Mouse (Mus musculus) T-helper 17 cell (primary cell): ENCODE measurements around the gene Gm21188.
"Not testable (repeated sequence)": the region's sequence is repeated elsewhere in the genome, so short reads cannot be mapped to it uniquely, and the experiment has no call there.

ENCODE experiments used
- in situ Hi-C, 2 experiments: fragments of 300-600 bp; cut with MboI, MseI; formaldehyde crosslinking; loops; 1 replicate in 1 of 2; 2 replicates in 1 of 2; pipeline ENCODE4 v1.15.1; 2025; ENCODE audit warnings: high pct_unique_total_duplicates in 2 of 2

The Gm21188 gene

GRCm38 (mm10) chr13:120052085-120052484 lies at the start of gene Gm21188:
TSS of gene Gm21188 (minus strand) at chr13:120052194.
- in situ Hi-C loops: loop anchor here in 1 of 2 experiments (5.0 kb wide), 1 partner anchor 40 kb away; no protein-coding TSS in a partner anchor

- in situ Hi-C loops: not testable (repeated sequence)
Measured at GRCm38 (mm10) chr13:120099327-120099726, 47.3 kb upstream of the Gm21188 start.

- in situ Hi-C loops: not testable (repeated sequence)
Measured at GRCm38 (mm10) chr13:120096938-120097256, 44.9 kb upstream of the Gm21188 start.

- in situ Hi-C loops: not testable (repeated sequence)
Measured at GRCm38 (mm10) chr13:120096241-120096937, 44.4 kb upstream of the Gm21188 start.

GRCm38 (mm10) chr13:120092950-120093349 lies 41.0 kb upstream of the Gm21188 start:
- in situ Hi-C loops: not testable (repeated sequence)

GRCm38 (mm10) chr13:120079644-120080043 lies 27.6 kb upstream of the Gm21188 start:
- in situ Hi-C loops: loop anchor here in 1 of 2 experiments (10.0 kb wide), 1 partner anchor 455 kb away; the partner anchor contains the start of gene Ccl28

DNA sequence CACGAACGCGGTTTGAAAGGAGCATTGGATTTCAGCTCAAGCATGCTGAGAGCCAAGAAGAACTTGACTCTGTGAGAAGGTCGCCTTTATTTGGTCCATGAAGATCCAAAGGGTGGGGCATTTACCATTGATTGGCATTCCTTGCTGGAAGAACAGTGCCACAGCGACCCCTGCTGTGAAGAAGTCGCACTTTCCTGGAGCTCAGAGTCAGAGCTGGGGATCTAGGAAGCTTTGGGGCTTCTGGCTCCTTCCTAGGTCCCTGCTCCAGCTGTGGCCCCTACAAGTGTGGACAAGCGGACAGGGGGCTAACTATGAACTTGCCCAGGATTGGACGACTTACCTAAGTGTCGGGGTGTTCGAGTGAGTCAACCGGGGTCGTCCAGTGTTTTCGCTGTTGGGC lies 18.9 kb upstream of the Gm21188 start:
- in situ Hi-C loops: loop anchor here (5.0 to 10.0 kb wide), 2 partner anchors 36 to 446 kb away; partner anchors contain the start of gene Ccl28 (in 1 of the 2)

- in situ Hi-C loops: loop anchor here (5.0 to 10.0 kb wide), 2 partner anchors 37 to 445 kb away; partner anchors contain the start of gene Ccl28 (in 1 of the 2)
Measured at GRCm38 (mm10) chr13:120070012-120070598, 18.1 kb upstream of the Gm21188 start.

GRCm38 (mm10) chr13:120063439-120064089 lies 11.6 kb upstream of the Gm21188 start:
- in situ Hi-C loops: loop anchor here in 1 of 2 experiments (10.0 kb wide), 1 partner anchor 249 kb away; no protein-coding TSS in a partner anchor

DNA sequence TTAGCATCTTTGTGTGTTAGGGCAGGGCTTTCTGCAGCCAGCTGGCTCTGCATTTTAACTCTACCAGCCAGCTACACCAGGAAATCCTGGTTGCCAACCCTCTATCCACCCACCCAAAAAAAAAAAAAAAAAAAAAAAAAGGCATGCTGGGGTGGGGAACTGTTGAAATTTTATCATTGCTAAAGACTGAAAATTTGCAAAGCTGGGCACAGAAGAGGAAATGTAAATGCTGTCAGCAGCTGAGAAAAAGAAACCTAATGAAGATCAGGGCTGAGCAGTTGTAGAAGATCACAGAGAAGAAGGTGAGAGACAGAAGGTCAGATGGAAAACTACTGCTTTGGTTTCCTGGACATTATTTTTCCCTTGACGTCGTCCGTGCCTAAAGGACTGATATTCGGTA lies 10.9 kb upstream of the Gm21188 start:
- in situ Hi-C loops: loop anchor here in 1 of 2 experiments (10.0 kb wide), 1 partner anchor 248 kb away; no protein-coding TSS in a partner anchor

GRCm38 (mm10) chr13:120048608-120049007 lies 3.4 kb downstream of the Gm21188 start:
- in situ Hi-C loops: not testable (repeated sequence)

GRCm38 (mm10) chr13:120048186-120048585 lies 3.8 kb downstream of the Gm21188 start:
- in situ Hi-C loops: not testable (repeated sequence)

DNA sequence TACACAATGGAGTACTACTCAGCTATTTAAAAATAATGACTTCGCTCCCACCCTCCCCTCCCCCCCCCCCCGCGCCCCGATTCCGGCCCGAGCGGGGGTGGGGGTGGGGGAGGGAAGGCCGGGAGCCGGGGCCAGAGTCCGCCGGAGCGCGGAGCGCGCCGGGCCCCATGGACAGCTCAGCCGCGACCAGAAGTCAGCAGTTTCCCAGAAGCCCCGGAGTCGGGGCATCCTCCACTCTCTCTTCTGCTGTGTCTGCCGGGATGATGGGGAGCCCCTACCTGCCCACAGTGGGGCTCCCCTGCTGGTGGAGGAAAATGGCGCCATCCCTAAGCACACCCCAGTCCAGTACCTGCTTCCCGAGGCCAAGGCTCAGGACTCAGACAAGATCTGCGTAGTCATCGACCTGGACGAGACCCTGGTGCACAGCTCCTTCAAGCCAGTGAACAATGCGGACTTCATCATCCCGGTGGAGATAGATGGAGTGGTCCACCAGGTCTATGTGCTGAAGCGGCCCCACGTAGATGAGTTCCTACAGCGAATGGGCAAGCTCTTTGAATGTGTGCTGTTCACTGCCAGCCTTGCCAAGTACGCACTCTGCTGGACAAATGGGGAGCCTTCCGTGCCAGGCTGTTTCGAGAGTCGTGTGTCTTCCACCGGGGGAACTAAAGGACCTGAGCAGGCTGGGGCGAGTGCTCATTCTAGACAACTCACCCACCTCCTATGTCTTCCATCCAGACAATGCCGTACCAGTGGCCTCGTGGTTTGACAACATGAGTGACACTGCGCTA lies 5.4 kb downstream of the Gm21188 start:
- in situ Hi-C loops: not testable (repeated sequence)

GRCm38 (mm10) chr13:120041145-120041544 lies 10.8 kb downstream of the Gm21188 start:
- in situ Hi-C loops: not testable (repeated sequence)

DNA sequence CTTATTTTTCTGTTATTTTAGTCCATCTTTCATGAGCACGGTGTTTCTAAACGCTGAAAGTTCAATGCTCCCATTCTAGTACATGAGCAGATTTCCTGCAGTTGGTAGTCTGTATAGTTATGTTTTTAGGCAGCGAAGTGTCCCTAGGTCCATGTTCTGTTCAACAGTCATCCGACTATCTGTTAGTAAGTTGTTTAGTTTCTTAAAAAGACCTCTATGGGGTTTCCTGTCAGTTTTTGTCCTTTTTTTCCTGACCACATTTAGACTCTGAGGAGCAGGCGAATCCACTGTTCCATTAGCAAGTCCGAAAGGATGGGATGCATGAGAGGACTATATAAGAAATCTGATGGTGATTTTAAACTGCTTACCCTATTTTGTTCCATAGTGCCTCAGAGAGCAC lies 14.1 kb downstream of the Gm21188 start:
- in situ Hi-C loops: not testable (repeated sequence)

GRCm38 (mm10) chr13:120036577-120037115 lies 15.3 kb downstream of the Gm21188 start:
- in situ Hi-C loops: not testable (repeated sequence)

- in situ Hi-C loops: not testable (repeated sequence)
Measured at GRCm38 (mm10) chr13:120035151-120035550, 16.8 kb downstream of the Gm21188 start.

GRCm38 (mm10) chr13:120034637-120035036 lies 17.4 kb downstream of the Gm21188 start:
- in situ Hi-C loops: loop anchor here in 1 of 2 experiments (5.0 kb wide), 1 partner anchor 437 kb away; no protein-coding TSS in a partner anchor

DNA sequence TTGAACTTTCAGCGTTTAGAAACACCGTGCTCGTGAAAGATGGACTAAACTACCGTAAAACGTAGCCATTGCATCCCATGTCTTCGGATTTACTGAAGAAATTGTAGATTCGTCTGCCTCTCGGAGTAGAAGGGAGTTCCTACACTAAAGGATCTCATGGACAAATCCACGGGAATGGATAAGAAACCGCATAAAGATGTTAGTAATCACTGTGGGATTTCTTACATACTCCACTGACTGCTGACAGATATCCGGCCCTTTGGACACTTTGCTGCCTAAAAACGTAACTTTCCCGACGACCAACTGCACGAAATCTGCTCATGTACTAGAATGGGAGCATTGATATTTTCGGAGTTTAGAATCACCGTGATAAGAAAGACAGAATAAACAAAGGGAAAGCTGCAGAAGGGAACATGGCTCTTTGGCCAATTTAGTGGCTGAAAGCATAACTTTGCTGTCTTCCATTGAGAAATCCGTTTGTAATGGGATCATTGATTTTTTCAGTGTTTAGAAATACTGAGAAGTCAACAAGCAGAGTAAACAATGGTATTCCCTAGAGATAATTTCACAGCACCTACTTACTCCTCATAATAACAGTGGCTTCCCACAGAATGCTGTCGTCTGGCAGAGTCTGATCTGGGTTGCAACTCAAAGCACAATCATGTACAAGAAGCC lies 18.3 kb downstream of the Gm21188 start:
- in situ Hi-C loops: loop anchor here in 1 of 2 experiments (5.0 kb wide), 1 partner anchor 436 kb away; no protein-coding TSS in a partner anchor

DNA sequence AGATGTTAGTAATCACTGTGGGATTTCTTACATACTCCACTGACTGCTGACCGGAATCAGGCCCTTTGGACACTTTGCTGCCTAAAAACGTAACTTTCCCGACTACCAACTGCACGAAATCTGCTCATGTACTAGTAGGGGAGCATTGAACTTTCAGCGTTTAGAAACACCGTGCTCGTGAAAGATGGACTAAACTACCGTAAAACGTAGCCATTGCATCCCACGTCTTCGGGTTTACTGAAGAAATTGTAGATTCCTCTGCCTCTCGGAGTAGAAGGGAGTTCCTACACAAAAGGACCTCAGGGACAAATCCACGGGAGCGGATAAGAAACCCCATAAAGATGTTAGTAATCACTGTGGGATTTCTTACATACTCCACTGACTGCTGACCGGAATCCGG lies 20.3 kb downstream of the Gm21188 start:
- in situ Hi-C loops: loop anchor here in 1 of 2 experiments (5.0 kb wide), 1 partner anchor 434 kb away; no protein-coding TSS in a partner anchor
